Mouse (Mus musculus): ENCODE results near the gene Grk3.

Gene Grk3

GRCm38 (mm10) chr5:113008496-113008895, 7.1 kb downstream of the Grk3 start:
- no peak for DNase-seq (ENCODE audit: low spot score)

GRCm38 (mm10) chr5:113006997-113007396, 8.6 kb downstream of the Grk3 start:
- DNase-seq (ENCODE audit: low spot score), result no peak

DNA sequence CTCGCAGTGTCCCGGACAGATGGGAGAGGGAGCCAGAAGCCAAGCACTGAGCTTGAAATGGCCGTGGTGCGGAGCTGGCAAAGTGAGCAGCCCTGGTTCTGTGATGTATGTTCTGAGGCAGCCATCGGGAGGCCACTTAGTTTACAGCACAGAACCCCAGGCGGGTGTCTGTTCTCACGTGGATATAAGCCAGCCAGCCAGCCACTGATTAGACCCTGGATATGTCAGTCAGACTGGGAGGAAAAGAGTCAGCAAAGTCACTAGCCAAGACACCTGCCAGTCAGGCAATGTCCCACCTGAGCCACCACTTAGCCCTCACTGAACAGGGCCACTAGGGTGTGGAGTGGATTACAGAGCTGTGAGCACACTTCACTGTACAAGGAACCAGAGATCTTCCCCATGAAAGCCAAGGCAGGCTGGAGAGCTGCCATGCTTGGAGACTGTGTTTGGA, 9.6 kb downstream of the Grk3 start:
- no peak for DNase-seq (ENCODE audit: low spot score)

DNA sequence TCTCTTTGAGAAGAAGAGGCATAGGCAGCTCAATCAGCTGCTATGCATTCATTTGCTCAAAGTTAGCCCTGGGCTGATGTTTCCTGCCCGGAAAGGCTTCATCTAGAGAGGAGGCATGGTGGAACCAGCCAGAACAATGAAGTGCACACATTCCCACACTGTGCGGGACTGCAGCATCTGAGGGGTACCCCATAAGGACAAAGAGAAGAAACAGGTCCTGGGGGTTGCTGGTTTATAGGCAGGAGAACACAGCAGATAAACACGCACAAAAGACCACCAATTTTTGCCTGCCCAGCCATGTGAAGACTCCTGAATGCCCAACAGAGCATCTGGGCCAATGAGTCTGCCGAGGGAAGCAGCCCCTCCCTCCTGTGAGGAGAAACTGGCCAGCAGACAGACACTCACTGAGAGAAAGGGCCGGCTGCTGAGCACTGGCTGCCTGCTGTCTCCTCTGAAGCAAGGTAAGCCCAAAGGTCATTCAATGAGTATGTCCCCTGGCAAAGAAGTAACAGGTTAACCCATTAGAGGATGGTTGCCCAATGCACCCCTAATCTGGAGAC, 12.7 kb downstream of the Grk3 start:
- no peak for DNase-seq (ENCODE audit: low spot score)

DNA sequence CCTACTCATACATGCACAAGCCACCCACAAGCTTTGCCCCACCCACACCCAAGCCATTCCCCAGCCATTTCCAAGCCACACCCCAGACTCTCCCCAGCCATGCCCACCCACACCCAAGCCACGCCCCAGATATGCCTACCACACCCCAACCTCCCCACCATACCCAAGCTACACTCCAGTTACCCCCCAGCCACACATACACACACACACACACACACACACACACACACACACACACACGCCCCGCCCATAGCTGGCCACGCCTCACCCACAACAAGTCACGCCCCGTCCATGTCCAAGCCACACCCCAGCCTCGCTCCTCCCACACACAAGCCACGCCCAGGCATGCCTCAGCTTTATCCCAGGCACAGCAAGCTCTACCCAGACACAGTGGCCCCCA, 16.4 kb downstream of the Grk3 start:
- no peak for DNase-seq (ENCODE audit: low spot score)

- no peak for DNase-seq (ENCODE audit: low spot score)
Measured at GRCm38 (mm10) chr5:112997516-112998186, 17.9 kb downstream of the Grk3 start.

DNA sequence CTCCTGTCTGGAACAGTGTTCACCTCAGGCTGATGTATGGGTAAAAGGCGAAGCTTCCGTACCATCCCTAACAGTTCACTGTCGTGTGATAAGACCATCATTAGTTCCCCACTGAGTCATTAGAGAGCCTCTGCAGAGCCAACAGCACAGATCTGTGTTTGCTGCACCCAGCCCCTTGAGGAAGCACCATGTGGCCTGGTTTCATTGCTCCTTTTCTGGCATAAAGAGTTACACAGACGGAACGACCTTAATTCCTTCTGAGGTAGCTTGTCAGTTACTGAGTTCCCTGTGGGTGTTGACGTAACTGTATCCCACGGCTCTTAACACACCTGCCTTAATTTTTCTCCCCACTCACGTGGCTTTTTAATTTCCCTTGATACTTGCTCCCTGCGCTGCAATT, 24.3 kb downstream of the Grk3 start:
- DNase-seq (ENCODE audit: low spot score), result no peak

DNA sequence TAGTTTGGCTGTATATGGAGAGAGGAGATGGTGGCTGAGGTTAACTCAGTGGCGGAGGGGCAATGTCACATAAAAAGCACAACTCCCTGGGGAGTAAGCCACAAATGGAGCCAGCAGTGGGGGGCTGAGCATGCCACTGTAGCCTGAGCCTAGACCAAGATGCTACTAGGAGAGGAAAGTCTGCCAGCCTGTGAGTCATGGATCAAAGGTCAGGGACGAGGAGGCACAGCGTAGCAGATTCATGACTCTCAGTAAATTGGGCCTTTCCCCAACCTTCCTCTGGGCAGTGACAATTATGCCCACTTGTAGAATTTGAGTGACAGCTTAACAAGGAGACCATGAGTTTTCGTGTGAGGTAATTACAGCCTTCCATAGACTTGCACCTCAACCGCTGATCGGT, 33.7 kb downstream of the Grk3 start:
- no peak for DNase-seq (ENCODE audit: low spot score)

- no peak for DNase-seq (ENCODE audit: low spot score)
Measured at GRCm38 (mm10) chr5:112979710-112980109, 35.9 kb downstream of the Grk3 start.

GRCm38 (mm10) chr5:112979195-112979594, 36.4 kb downstream of the Grk3 start:
- no peak for DNase-seq (ENCODE audit: low spot score)

- no peak for DNase-seq (ENCODE audit: low spot score)
Measured at GRCm38 (mm10) chr5:112977089-112977488, 38.5 kb downstream of the Grk3 start.

DNA sequence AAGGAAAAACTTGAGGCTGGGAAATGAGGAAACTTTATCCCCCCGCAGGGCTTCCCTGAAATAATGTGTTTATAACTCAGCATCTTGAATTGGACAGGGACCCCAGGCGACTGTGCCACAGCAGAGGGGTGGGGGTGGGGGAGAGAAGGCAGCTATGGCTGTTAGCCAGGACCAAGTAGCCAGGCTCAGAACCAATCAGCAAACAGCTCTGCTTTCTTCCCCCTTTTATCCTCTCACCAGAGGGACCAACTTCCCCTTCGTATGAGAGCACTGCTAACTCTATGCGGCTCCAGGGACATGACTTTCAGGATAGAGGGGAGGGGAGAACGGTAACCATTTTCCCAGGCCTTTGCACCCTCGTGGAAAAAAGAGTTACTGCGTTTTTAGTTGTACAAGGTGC, 42.0 kb downstream of the Grk3 start:
- DNase-seq (ENCODE audit: low spot score), result no peak

DNA sequence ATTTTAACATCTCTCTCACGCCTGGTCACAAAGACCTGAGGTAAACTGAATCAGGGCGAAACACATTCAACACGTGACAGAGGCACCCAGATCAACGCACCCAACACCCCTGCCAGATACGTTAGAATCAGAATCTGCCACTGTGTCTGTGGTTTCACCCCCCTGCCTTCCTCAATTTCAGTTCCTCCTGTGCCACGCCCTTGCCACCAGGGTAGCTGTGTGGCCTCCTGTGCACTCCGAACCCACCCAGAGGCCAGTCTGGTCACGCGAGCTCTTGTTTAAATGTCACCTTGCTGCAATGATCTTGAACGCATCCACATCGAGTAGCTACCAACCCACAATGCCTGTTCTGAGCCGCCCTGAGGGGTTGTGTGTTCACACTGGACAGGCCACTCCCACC, 43.3 kb downstream of the Grk3 start:
- DNase-seq (ENCODE audit: low spot score), result no peak

GRCm38 (mm10) chr5:112963495-112963894, 52.1 kb downstream of the Grk3 start:
- DNase-seq (ENCODE audit: low spot score), result no peak

- DNase-seq (ENCODE audit: low spot score), result no peak
Measured at GRCm38 (mm10) chr5:112962166-112962565, 53.4 kb downstream of the Grk3 start.

- peak; percentile 7 for DNase-seq (ENCODE audit: low spot score)
Measured at GRCm38 (mm10) chr5:112960911-112961310, 54.7 kb downstream of the Grk3 start.

DNA sequence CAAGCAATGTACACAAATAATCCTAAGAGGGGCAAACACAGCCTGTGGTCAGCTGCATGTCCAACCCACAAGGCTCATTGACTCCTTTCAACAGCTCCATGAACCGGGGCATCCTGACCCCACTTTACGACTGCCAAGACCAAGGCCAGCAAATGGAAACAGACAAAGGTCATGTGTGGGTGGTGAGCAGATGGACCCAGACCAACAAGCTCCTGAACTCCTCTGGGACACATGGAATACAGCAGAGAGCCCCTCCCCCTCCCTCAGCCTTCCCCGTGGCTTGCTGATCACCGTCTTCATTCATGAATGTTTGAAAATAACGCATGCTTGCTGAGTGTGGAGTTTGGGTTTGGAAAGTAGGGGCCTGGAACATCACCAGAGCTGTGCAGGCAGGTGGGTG, 57.3 kb downstream of the Grk3 start:
- no peak for DNase-seq (ENCODE audit: low spot score)

DNA sequence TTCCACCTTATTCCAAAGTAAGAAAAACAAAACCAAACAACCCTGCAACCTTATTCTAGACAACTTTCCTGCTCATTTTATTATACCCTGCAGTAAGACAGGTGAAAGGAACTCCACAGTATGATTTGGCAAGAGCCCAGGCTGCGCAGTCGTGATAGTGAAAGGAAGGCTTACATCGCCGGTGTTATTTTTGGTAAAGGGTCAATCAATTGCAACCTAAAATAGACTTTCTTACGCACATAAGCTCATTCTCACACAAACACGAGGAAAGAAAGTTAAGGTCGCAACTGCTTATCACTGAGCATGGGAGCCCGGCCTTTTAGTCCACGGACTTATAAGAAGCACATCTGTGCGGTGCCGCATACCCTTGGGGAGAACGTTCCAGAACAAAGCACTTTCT, 58.8 kb downstream of the Grk3 start:
- no peak for DNase-seq (ENCODE audit: low spot score)

- DNase-seq (ENCODE audit: low spot score), result no peak
Measured at GRCm38 (mm10) chr5:112956368-112956767, 59.2 kb downstream of the Grk3 start.

DNA sequence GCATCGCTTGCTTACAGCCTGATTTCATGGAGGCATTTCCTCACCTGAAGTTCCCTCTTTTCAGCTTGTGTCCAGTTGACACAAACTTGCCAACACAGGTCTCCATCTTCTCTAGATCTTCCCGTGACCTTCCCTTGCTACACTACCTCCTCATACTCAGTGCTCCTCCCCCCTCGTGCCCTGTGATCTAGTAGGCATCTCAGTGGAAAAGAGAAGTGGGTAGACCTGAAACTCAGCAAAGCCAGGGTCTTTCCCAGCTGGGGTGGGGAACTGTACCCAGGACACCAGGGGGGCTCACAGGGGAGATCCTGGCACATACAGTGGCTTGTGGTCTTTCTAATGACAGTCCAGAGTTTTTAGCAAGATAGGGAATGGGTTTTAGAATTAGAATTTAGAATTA, 64.7 kb downstream of the Grk3 start:
- no peak for DNase-seq (ENCODE audit: low spot score)

GRCm38 (mm10) chr5:112945925-112946324, 69.7 kb downstream of the Grk3 start:
- no peak for DNase-seq (ENCODE audit: low spot score)

DNA sequence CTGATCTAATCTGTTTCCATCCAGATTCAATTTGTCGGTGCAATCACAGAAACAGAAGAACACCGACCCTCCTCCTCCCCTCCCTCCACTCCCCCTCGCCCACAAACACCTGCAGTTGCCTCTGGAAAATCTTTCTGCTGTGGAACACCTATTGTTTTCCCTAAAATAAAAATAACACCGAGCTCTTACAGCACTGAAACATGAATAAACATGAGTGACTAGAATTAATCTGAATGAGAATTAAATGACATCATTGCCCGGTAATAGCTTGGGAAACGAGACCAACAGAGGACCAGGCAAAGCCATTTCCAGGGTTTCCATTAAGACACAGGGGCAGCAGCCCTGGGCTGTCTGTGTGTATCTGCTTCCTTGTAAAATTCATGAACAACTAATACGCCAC, 73.3 kb downstream of the Grk3 start:
- DNase-seq (ENCODE audit: low spot score), result no peak

- no peak for DNase-seq (ENCODE audit: low spot score)
Measured at GRCm38 (mm10) chr5:112941001-112941400, 74.6 kb downstream of the Grk3 start.

DNA sequence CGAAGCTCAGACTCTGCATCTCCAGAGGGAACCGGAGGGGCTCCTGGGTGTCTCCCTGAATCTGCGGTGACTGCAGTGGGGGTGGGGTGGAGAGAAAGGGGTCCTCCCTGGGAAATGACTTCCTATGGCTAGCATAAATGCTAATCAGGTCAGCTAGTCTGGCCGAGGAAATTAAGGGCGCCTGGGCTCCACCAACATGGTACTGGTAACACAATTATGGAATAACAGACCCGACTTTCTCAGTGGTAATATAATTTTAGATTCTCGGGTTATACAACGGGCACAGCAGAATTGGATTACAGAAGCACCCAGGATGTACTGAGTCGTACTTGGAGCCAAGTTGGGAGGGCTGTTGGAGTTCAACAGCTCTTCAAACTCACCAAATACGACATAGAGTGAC, 79.0 kb downstream of the Grk3 start:
- no peak for DNase-seq (ENCODE audit: low spot score)

All from urinary bladder, postnatal 14 days (tissue).